Mouse (Mus musculus): ENCODE data around the gene Adamts17. TPM values are rescaled to one million over a fixed set of nuclear protein-coding genes. Genes with fewer than 3 reads are reported as not detected.

Gene Adamts17
- polyA plus RNA-seq, 1 experiment from 2014 or later, result 6.6 TPM

DNA sequence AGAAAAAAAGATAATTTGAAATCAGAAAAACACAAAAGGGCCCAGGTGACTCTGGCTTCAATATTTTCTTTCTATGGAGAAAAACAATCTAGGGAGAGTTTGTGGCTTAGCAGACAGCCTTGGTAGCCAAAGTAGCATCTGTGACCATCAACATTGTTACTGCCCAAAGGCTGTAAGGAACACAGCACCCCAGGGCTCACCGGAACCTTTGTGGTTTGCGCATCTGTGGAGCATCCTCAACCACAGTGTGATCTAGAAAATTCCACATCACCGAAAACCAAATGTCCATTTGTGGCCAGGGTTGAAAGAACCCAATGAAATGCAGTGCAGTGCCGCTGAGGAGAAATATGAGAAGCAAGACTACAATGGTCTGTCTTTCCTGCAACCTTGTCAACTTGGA, 27.2 kb upstream of the Adamts17 start:
- no peak overlapping the region for H3K27ac ChIP-seq
- no peaks in the 10 kb centered on the region for H3K36me3 ChIP-seq
- H3K9ac ChIP-seq, result no peak overlapping the region
- no peak overlapping the region for H3K4me2 ChIP-seq (replicated peaks)
- H3K4me1 ChIP-seq, result no peaks in the 10 kb centered on the region
- no peak for ATAC-seq (ENCODE audit: low FRiP score)
- H3K4me3 ChIP-seq, result no peak overlapping the region
- WGBS, result 90% methylated on average over 4 of the region's 4 CpGs
- no peaks in the 10 kb centered on the region for H3K9me3 ChIP-seq (replicated peaks)
- H3K27me3 ChIP-seq, result no peaks in the 10 kb centered on the region

GRCm38 (mm10) chr7:66812737-66813136, 26.8 kb upstream of the Adamts17 start:
- Histone ChIP-seq H3K27ac (no peak overlapping the region), H3K4me2 (replicated peaks) (no peak overlapping the region), H3K36me3 (no peaks in the 10 kb centered on the region), H3K9me3 (replicated peaks) (no peaks in the 10 kb centered on the region), H3K27me3 (no peaks in the 10 kb centered on the region), H3K9ac (no peak overlapping the region), H3K4me1 (no peaks in the 10 kb centered on the region), H3K4me3 (no peak overlapping the region)
- 73% methylated on average over 9 of the region's 9 CpGs for WGBS
- no peak for ATAC-seq (ENCODE audit: low FRiP score)

GRCm38 (mm10) chr7:66813172-66813571, 26.4 kb upstream of the Adamts17 start:
- Histone ChIP-seq H3K4me1 (no peaks in the 10 kb centered on the region), H3K36me3 (no peaks in the 10 kb centered on the region), H3K27me3 (no peaks in the 10 kb centered on the region), H3K27ac (no peak overlapping the region), H3K9ac (no peak overlapping the region), H3K4me2 (replicated peaks) (no peak overlapping the region), H3K9me3 (replicated peaks) (no peaks in the 10 kb centered on the region), H3K4me3 (no peak overlapping the region)
- no peak for ATAC-seq (ENCODE audit: low FRiP score)
- WGBS, result 78% methylated on average over 1 of the region's 1 CpGs

DNA sequence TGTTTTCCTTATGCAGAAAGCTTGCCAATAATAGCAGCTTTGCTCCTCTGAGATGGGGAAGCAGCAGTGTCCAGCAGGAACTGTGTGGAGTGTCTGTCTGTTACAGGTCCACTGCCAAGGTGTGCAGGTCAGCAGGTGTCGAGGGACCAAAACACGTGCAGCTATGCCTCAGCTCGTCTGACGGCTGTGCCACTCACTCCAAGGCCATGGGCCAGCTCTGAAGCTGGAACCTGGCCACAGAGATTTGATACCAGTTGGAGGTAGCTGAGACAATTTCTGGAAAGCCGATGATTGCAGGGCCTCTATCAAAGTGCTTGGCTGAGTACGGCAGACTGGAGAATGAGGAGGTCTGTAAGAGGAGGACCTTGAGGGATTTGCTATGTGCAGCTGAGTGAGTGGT, 24.0 kb upstream of the Adamts17 start:
- H3K4me2 ChIP-seq (replicated peaks), result no peak overlapping the region
- H3K27ac ChIP-seq, result no peak overlapping the region
- no peaks in the 10 kb centered on the region for H3K36me3 ChIP-seq
- H3K4me1 ChIP-seq, result no peaks in the 10 kb centered on the region
- H3K9ac ChIP-seq, result no peak overlapping the region
- no peaks in the 10 kb centered on the region for H3K27me3 ChIP-seq
- no peaks in the 10 kb centered on the region for H3K9me3 ChIP-seq (replicated peaks)
- no peak overlapping the region for H3K4me3 ChIP-seq
- no peak for ATAC-seq (ENCODE audit: low FRiP score)
- whole genome bisulfite sequencing, result 82% methylated on average over 6 of the region's 6 CpGs

GRCm38 (mm10) chr7:66820034-66820433, 19.5 kb upstream of the Adamts17 start:
- H3K4me1 ChIP-seq, result no peaks in the 10 kb centered on the region
- no peaks in the 10 kb centered on the region for H3K36me3 ChIP-seq
- H3K9me3 ChIP-seq (replicated peaks), result no peaks in the 10 kb centered on the region
- ATAC-seq (ENCODE audit: low FRiP score), result no peak
- H3K9ac ChIP-seq, result no peak overlapping the region
- H3K27ac ChIP-seq, result no peak overlapping the region
- H3K4me2 ChIP-seq (replicated peaks), result no peak overlapping the region
- no peaks in the 10 kb centered on the region for H3K27me3 ChIP-seq
- H3K4me3 ChIP-seq, result no peak overlapping the region
- 24% methylated on average over 6 of the region's 6 CpGs for WGBS

- Histone ChIP-seq H3K9ac (no peak overlapping the region), H3K9me3 (replicated peaks) (no peaks in the 10 kb centered on the region), H3K27me3 (no peaks in the 10 kb centered on the region), H3K4me2 (replicated peaks) (no peak overlapping the region), H3K36me3 (no peaks in the 10 kb centered on the region), H3K27ac (no peak overlapping the region), H3K4me3 (no peak overlapping the region), H3K4me1 (no peaks in the 10 kb centered on the region)
- no peak for ATAC-seq (ENCODE audit: low FRiP score)
- 80% methylated on average over 5 of the region's 5 CpGs for WGBS
Measured at GRCm38 (mm10) chr7:66830803-66831202, 8.7 kb upstream of the Adamts17 start.

DNA sequence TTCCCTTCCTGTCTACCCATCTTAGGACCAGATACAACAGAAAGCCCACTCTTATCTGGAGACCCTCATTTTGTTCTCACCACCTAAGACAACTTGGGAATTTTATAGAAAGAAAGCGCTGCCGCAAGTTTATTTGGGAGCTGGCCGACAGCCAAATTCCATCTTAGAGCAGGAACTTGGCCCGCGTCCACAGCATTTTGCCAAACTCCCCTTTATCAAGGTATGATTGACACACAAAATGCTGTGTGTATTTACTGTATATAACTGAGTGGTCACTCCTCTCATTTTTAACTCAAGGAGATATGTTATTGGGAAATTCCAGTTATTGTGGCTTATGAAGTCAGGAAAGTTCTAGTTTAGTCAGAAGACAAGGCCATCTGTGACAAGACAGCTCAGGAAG, 8.2 kb upstream of the Adamts17 start:
- Histone ChIP-seq H3K4me3 (no peak overlapping the region), H3K4me1 (no peaks in the 10 kb centered on the region), H3K36me3 (no peaks in the 10 kb centered on the region), H3K9ac (no peak overlapping the region), H3K27ac (no peak overlapping the region), H3K9me3 (replicated peaks) (no peaks in the 10 kb centered on the region), H3K4me2 (replicated peaks) (no peak overlapping the region), H3K27me3 (no peaks in the 10 kb centered on the region)
- WGBS, result 70% methylated on average over 5 of the region's 5 CpGs
- no peak for ATAC-seq (ENCODE audit: low FRiP score)

DNA sequence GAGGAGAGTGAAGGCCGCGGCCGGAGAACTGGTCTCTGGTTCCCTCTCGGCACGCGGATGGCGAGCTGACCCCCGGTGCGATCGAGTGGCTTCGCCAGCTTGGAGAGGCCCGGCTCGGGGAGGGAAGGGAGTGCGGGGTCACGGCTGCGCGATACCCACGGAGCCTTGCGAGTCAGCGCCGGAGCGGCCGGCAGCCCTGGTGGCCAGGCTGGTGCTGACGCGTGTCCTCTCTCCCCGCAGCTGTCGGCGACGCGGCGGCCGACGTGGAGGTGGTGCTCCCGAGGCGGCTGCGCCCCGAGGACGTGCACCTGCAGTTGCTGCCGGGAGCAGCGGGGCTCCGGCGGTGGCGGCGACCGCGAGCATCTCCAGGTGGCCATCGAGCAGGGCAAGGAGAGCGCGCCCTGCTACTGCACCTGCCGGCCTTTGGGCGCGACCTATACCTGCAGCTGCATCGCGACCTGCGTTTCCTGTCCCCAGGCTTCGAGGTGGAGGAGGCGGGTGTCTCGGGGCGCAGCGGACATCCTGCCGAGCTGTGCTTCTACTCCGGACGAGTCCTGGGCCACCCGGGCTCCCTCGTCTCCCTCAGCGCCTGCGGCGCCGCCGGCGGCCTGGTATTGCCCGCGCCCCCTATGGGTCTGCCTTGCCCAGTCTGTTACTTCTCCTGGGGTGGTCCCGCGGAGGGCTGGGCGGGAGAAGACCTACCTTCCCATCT, 629 bp downstream of the Adamts17 start:
- peak overlapping the region; percentile 53; the same call in 1 of the 2 replicates for H3K27ac ChIP-seq
- peak overlapping the region; percentile 98 for H3K4me2 ChIP-seq (replicated peaks)
- H3K9ac ChIP-seq, result peak overlapping the region; percentile 60
- no peaks in the 10 kb centered on the region for H3K36me3 ChIP-seq
- H3K9me3 ChIP-seq (replicated peaks), result no peaks in the 10 kb centered on the region
- WGBS, result under 1% methylated on average over 67 of the region's 76 CpGs
- ATAC-seq (ENCODE audit: low FRiP score), result peak; percentile 65
- H3K4me3 ChIP-seq, result peak overlapping the region; percentile 61
- H3K4me1 ChIP-seq, result peaks cover 10% of the 10 kb centered on the region; the same call in 1 of the 2 replicates
- H3K27me3 ChIP-seq, result peaks cover 20% of the 10 kb centered on the region

DNA sequence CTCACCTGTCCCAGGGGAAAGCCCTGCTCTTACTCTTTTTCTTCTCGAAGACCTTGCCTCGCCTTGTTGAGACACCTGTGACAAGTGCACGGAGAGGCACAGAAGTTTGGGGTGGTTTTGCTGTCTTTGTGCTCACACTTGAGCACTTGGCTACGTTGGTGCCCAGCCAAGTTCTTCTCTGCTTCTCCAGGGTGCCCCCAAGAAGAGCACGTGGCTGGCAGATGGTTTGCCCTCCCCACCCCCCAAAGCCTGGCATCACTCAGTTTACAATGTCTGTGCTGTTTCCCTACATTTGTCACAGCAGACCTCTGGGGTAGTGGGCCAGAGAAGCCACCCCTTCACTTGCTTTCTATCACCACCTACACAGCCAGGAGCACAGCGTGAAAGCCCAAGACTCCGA, 1.6 kb downstream of the Adamts17 start:
- WGBS, result 82% methylated on average over 7 of the region's 7 CpGs
- no peak overlapping the region for H3K9ac ChIP-seq
- H3K27ac ChIP-seq, result no peak overlapping the region
- no peak for ATAC-seq (ENCODE audit: low FRiP score)
- no peak overlapping the region; the same call in 1 of the 2 replicates for H3K4me3 ChIP-seq
- H3K4me1 ChIP-seq, result peaks cover 10% of the 10 kb centered on the region; the same call in 1 of the 2 replicates
- no peaks in the 10 kb centered on the region for H3K9me3 ChIP-seq (replicated peaks)
- H3K4me2 ChIP-seq (replicated peaks), result peak overlapping the region; percentile 98
- peaks cover 20% of the 10 kb centered on the region for H3K27me3 ChIP-seq
- H3K36me3 ChIP-seq, result no peaks in the 10 kb centered on the region

DNA sequence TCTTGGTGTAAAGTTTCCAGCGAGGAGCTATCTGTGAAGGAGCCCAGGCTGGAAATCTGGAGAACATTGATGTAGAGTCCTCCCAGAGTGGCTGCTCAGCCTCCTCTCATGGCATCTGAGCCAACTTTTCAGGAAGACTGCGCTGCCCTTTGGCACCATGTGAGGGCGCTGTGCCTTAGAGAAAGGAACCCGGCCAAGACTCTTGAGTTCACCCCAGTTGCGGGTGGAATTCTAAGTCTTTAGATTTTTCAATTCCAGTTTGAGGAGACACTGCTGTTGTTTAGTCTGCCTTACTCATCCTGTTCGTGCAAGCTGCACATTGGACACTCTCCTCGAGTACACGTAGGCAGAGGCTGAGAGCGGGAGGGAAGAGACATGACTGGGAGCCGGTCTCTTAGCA, 2.5 kb downstream of the Adamts17 start:
- ATAC-seq (ENCODE audit: low FRiP score), result no peak
- Histone ChIP-seq H3K27ac (no peak overlapping the region), H3K4me2 (replicated peaks) (no peak overlapping the region)

GRCm38 (mm10) chr7:66843846-66844245, 4.3 kb downstream of the Adamts17 start:
- Histone ChIP-seq H3K4me1 (peaks cover 10% of the 10 kb centered on the region; the same call in 1 of the 2 replicates), H3K36me3 (no peaks in the 10 kb centered on the region), H3K9ac (no peak overlapping the region), H3K4me3 (no peak overlapping the region), H3K9me3 (replicated peaks) (no peaks in the 10 kb centered on the region), H3K27me3 (peaks cover 20% of the 10 kb centered on the region), H3K27ac (no peak overlapping the region), H3K4me2 (replicated peaks) (no peak overlapping the region)
- WGBS, result 72% methylated on average over 2 of the region's 2 CpGs
- no peak for ATAC-seq (ENCODE audit: low FRiP score)

More for the DNA sequence above, 2.5 kb downstream of the Adamts17 start:
- Histone ChIP-seq H3K9ac (no peak overlapping the region), H3K36me3 (no peaks in the 10 kb centered on the region), H3K4me1 (peaks cover 10% of the 10 kb centered on the region; the same call in 1 of the 2 replicates), H3K27me3 (peaks cover 20% of the 10 kb centered on the region), H3K9me3 (replicated peaks) (no peaks in the 10 kb centered on the region), H3K4me3 (no peak overlapping the region)
- WGBS, result 54% methylated on average over 10 of the region's 10 CpGs

GRCm38 (mm10) chr7:66846582-66846981, 7.0 kb downstream of the Adamts17 start:
- H3K9ac ChIP-seq, result no peak overlapping the region
- peaks cover 8% of the 10 kb centered on the region for H3K27me3 ChIP-seq
- no peak overlapping the region for H3K27ac ChIP-seq
- ATAC-seq (ENCODE audit: low FRiP score), result no peak
- no peaks in the 10 kb centered on the region for H3K36me3 ChIP-seq
- H3K4me1 ChIP-seq, result no peaks in the 10 kb centered on the region
- H3K4me3 ChIP-seq, result no peak overlapping the region
- no peaks in the 10 kb centered on the region for H3K9me3 ChIP-seq (replicated peaks)
- 83% methylated on average over 6 of the region's 6 CpGs for WGBS
- H3K4me2 ChIP-seq (replicated peaks), result no peak overlapping the region

DNA sequence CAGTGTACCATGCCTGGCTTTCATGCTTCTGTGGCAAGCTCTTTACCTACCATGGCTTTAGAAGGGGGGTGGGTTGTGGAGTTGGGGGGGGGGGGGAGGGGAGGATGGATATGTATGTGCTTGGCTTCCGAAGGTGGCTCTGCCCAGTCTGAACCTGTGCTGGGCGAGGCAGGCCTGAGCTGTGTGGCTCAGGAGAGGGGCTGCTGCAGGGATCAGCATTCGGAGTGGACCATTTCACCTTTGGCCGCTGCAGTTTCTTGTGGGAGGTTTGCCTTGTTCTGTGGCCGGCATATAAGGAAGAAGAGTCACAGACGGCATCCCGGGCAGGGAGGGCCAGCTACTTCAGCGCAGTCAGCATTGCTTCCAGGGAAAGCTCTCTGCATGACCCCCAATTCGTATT, 7.8 kb downstream of the Adamts17 start:
- ATAC-seq (ENCODE audit: low FRiP score), result no peak
- Histone ChIP-seq H3K9ac (no peak overlapping the region), H3K36me3 (no peaks in the 10 kb centered on the region), H3K4me1 (no peaks in the 10 kb centered on the region), H3K9me3 (replicated peaks) (no peaks in the 10 kb centered on the region), H3K4me2 (replicated peaks) (no peak overlapping the region), H3K4me3 (no peak overlapping the region), H3K27me3 (peaks cover 4% of the 10 kb centered on the region; the same call in 1 of the 2 replicates), H3K27ac (no peak overlapping the region)
- 83% methylated on average over 9 of the region's 9 CpGs for WGBS
